Mouse (Mus musculus) limb, embryonic 13.5 days (tissue): Measurements from ENCODE around the gene Olfr57. TPM values are rescaled to one million over a fixed set of nuclear protein-coding genes. Genes with fewer than 3 reads are reported as not detected.
"Not testable (repeated sequence)": the region's sequence is repeated elsewhere in the genome, so short reads cannot be mapped to it uniquely, and the experiment has no call there.

Experiments used
- ATAC-seq: fragments of 200-750 bp; cut with Nextera tagmentation; 2 replicates; pipeline ENCODE4 v1.8.0; 2017; ENCODE audit warnings: low read depth, moderate number of reproducible peaks, moderate TSS enrichment; ENCODE audit not compliant: low FRiP score
- H3K27ac ChIP-seq: fragments of 300-500 bp; sonication (generic); 2 replicates; pipeline ENCODE4 v1.5.1; 2015; ENCODE audit warnings: inconsistent platforms, mild to moderate bottlenecking, moderate library complexity
- H3K27me3 ChIP-seq: fragments of 300-500 bp; sonication (generic); 2 replicates; pipeline ENCODE4 v1.6.1; 2015; ENCODE audit warnings: mild to moderate bottlenecking, inconsistent platforms
- H3K36me3 ChIP-seq: fragments of 300-500 bp; sonication (generic); 2 replicates; pipeline ENCODE4 v1.6.1; 2015; ENCODE audit warnings: inconsistent platforms, mild to moderate bottlenecking, moderate library complexity
- H3K4me1 ChIP-seq: fragments of 300-500 bp; sonication (generic); 2 replicates; pipeline ENCODE4 v1.6.1; 2015; ENCODE audit warnings: inconsistent platforms
- H3K4me2 ChIP-seq: fragments of 300-500 bp; sonication (generic); replicated peaks from 2 replicates; pipeline ENCODE4 v1.6.1; 2015; ENCODE audit warnings: inconsistent platforms, mild to moderate bottlenecking, moderate library complexity
- H3K4me3 ChIP-seq: fragments of 300-500 bp; sonication (generic); 2 replicates; pipeline ENCODE4 v1.5.1; 2015; ENCODE audit warnings: moderate library complexity, mild to moderate bottlenecking, inconsistent platforms
- H3K9ac ChIP-seq: fragments of 300-500 bp; sonication (generic); 2 replicates; pipeline ENCODE4 v1.6.1; 2015; ENCODE audit warnings: mild to moderate bottlenecking, inconsistent platforms
- H3K9me3 ChIP-seq: fragments of 300-500 bp; sonication (generic); 2 replicates; pipeline ENCODE4 v1.6.1; 2016; ENCODE audit warnings: inconsistent platforms
- WGBS: fragments of 180-500 bp; shearing (Covaris S2); methylation state at CpG from one replicate; pipeline ENCODE4 v1.1.7; 2015; 5-methylcytosine and 5-hydroxymethylcytosine counted together
- polyA plus RNA-seq: library from polyadenylated mRNA; unstranded; fragments of >200 nt; fragmentation: Nextera tagmentation; extraction: Ambion mirVana; gene quantifications from 2 replicates; pipeline ENCODE4 v1.2.1, GENCODE M21; 2015

The Olfr57 gene
- 0.27 TPM in 1 of 2 replicates, not detected in the other for polyA plus RNA-seq

DNA sequence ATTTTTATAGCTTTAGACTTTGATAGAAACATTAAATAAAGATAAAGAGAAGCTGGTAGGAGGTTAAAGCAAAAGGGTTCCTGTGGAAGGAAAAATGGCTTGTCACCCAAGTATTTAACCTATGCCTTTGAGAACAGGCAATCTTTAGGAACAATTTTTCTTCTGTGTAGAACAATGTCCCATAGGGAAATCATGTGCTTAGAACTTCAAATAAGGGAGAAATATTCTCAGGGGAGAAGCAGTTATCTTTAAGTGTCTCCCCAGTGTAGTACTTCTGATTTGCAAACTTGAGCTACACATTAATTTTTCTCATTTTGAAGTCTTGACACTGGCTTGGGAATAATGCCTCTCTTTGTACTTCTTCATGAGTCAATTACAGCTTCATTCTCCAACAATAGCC is at the start of gene Olfr57:
Gene Olfr57, plus strand, starts transcription at position 301 of the 400 bp plus-strand sequence.
- Histone ChIP-seq H3K9me3 (no peaks in the 10 kb centered on the region; the same call in 1 of the 2 replicates), H3K27me3 (no peaks in the 10 kb centered on the region), H3K4me3 (no peak within 1 kb of the TSS), H3K4me1 (no peaks in the 10 kb centered on the region), H3K9ac (no peak within 1 kb of the TSS), H3K36me3 (no peaks in the 10 kb centered on the region), H3K27ac (no peak within 1 kb of the TSS), H3K4me2 (no peak within 1 kb of the TSS)
- no peak for ATAC-seq

DNA sequence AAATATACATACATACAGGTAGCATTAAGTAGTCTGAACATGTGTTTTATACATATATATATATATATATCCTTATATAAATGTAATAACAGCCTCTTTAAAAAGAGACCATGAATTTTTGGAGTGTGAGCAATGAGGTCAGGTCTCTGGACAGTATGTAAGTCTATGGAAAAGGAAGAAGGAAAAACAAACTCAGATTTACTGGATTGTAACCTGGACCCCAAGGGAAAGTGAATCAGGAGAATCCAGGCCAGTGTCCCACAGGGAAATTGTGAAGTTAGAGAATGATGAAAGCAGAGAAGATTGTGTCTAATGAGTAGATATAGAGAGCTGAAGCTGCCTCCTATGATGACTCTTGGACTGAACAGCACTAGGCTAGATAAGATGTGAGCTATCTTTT is 47.8 kb upstream of the Olfr57 start, which contains the start of gene Olfr1352:
Gene Olfr1352, plus strand, starts transcription at position 301 of the 400 bp plus-strand sequence.
- no peak within 1 kb of the TSS for H3K9ac ChIP-seq
- H3K36me3 ChIP-seq = no peaks in the 10 kb centered on the region
- H3K27ac ChIP-seq = no peak within 1 kb of the TSS
- no peaks in the 10 kb centered on the region for H3K27me3 ChIP-seq
- H3K4me2 ChIP-seq = no peak within 1 kb of the TSS
- no peaks in the 10 kb centered on the region; the same call in 1 of the 2 replicates for H3K9me3 ChIP-seq
- ATAC-seq = no peak
- no peaks in the 10 kb centered on the region for H3K4me1 ChIP-seq
- H3K4me3 ChIP-seq = no peak within 1 kb of the TSS

DNA sequence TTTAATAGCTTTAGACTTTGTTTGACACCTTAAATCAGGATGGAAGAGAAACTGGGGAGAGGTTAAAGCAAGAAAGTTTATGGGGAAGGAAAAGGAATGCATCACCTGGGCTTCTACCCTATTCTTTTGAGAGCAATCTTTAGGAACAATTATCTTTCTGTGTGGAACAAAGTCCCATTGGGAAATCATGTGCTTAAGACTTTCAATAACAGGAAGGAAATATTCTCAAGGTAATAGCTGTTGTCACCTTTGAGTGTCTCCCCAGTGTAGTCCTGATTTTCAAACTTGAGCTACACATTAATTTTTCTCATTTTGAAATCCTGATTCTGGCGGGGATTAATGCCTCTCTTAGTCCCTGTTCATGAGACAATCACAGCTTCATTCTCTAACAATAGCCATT is 16.4 kb upstream of the Olfr57 start, which contains the start of gene Olfr1351:
Gene Olfr1351, plus strand, starts transcription at position 301 of the 400 bp plus-strand sequence.
- no peaks in the 10 kb centered on the region for H3K9me3 ChIP-seq
- no peak for ATAC-seq
- WGBS = 71% methylated on average over 1 of the region's 1 CpGs
- H3K4me1 ChIP-seq = no peaks in the 10 kb centered on the region
- H3K27me3 ChIP-seq = no peaks in the 10 kb centered on the region
- no peak within 1 kb of the TSS for H3K27ac ChIP-seq
- H3K36me3 ChIP-seq = no peaks in the 10 kb centered on the region
- no peak within 1 kb of the TSS for H3K9ac ChIP-seq
- H3K4me2 ChIP-seq = no peak within 1 kb of the TSS
- H3K4me3 ChIP-seq = no peak within 1 kb of the TSS

DNA sequence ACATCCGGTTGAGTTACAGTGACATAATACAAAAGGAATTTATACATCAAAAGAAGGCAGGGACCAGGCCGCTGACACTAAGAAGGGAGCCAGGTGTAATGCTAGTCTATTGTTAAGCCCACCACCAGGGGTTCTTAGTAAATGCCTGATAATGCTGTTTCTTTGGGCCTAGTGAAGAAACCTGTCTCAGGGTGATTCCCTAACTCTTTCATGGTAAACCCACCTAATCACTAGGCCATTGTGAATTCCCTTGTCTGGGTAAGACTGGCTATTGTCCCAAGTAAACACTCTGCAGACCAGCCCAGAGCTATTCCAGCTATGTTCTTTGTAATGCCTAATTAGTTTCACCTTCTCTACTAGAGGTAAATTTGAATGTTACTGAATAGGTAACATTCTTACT is 13.9 kb downstream of the Olfr57 start:
- not testable (repeated sequence) for ATAC-seq, H3K27me3 ChIP-seq, H3K4me2 ChIP-seq, H3K4me1 ChIP-seq, H3K4me3 ChIP-seq, H3K36me3 ChIP-seq, H3K9ac ChIP-seq, H3K27ac ChIP-seq
- peaks cover 16% of the 10 kb centered on the region for H3K9me3 ChIP-seq
- WGBS = 87% methylated on average over 2 of the region's 2 CpGs

DNA sequence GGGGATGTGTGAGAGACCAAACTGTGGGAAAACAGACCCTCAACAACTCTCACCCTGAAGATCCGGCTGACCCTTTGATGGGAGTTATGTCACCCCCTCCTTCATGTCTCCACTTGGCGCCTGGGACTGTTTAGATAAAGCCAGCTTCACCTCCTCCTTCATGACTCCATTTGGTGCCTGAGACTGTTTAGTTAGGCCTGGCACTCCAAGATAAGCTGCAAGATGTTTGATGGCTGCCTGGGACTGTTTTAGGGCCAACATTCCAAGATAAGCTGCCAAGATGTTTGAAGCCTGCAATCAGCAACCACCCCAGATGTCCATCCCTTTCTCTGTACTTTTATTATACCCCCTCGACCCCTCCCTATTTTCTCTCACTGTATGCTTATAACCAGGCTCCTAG is 28.8 kb downstream of the Olfr57 start:
- 77% methylated on average over 3 of the region's 3 CpGs for WGBS
- H3K9ac ChIP-seq, H3K4me3 ChIP-seq, H3K27me3 ChIP-seq, ATAC-seq, H3K4me1 ChIP-seq, H3K27ac ChIP-seq, H3K4me2 ChIP-seq: not testable (repeated sequence)
- Histone ChIP-seq H3K36me3 (peaks cover 54% of the 10 kb centered on the region), H3K9me3 (peaks cover 29% of the 10 kb centered on the region)

Other genes with a start within 250 kb of the Olfr57 start
- 2.3 and 3.0 TPM in 2 replicates for gene Slc1a6, start 248.2 kb upstream of the Olfr57 start, polyA plus RNA-seq
- gene Olfr1356, start 176.6 kb upstream of the Olfr57 start, polyA plus RNA-seq = not detected in 2 replicates
- gene Olfr1355, start 153.2 kb upstream of the Olfr57 start, polyA plus RNA-seq = not detected in 2 replicates
- not detected in 2 replicates for gene Olfr1354, start 115.6 kb upstream of the Olfr57 start, polyA plus RNA-seq
- not detected in 2 replicates for gene Olfr8, start 78.1 kb upstream of the Olfr57 start, polyA plus RNA-seq
- not detected in 2 replicates for gene Olfr1353, start 65.4 kb upstream of the Olfr57 start, polyA plus RNA-seq
- not detected in 2 replicates for gene Olfr1352, start 47.7 kb upstream of the Olfr57 start, polyA plus RNA-seq
- not detected in 2 replicates for gene Olfr1351, start 16.3 kb upstream of the Olfr57 start, polyA plus RNA-seq
- gene 2610008E11Rik, start 68.9 kb downstream of the Olfr57 start, polyA plus RNA-seq = 45.0 and 45.9 TPM in 2 replicates
- not detected in 2 replicates for gene Vmn2r80, start 120.0 kb downstream of the Olfr57 start, polyA plus RNA-seq
- not detected in 2 replicates for gene Vmn2r81, start 219.0 kb downstream of the Olfr57 start, polyA plus RNA-seq